Mouse (Mus musculus): ENCODE measurements around the gene Vamp8. TPM values are rescaled to one million over a fixed set of nuclear protein-coding genes. Genes with fewer than 3 reads are reported as not detected.

Gene Vamp8
- polyA plus RNA-seq, 1 experiment from 2014 or later: 69.6 TPM

DNA sequence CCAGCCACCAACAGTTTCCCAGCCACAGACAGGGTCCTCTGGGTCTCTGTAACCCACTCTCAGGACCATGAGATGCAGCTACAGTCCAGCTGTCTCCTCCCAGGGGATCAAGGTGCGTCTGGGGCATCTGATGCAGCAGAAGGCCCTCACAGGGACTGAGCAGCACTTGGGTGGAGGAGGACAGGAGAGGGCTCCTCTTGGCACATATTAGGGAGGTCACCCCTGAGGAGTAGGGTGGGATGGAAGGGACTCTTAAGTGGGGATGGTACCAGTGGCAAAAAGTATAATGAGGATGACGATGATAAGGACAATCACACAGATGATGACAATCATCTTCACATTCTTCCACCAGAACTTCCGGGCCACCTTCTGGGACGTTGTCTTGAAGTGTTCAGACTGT lies 5.2 kb downstream of the Vamp8 start:
- H3K4me2 ChIP-seq (ENCODE audit: low read depth, low read length): no peak overlapping the region
- H3K27ac ChIP-seq (replicated peaks; ENCODE audit: low read depth, low read length): no peak overlapping the region
- H3K4me3 ChIP-seq (ENCODE audit: low read depth, low read length): no peak overlapping the region
- WGBS: 79% methylated on average over 4 of the region's 4 CpGs
- DNase-seq (ENCODE audit: low spot score) (no peak), ATAC-seq (replicated peaks; ENCODE audit: insufficient number of reproducible peaks, low FRiP score, low TSS enrichment, low read depth) (no peak)
- H3K4me1 ChIP-seq (ENCODE audit: control insufficient read depth, insufficient read depth, low read length): no peaks in the 10 kb centered on the region; the same call in 1 of the 2 replicates
- H3K36me3 ChIP-seq (replicated peaks; ENCODE audit: control insufficient read depth, insufficient read depth, low read depth, low read length): no peaks in the 10 kb centered on the region
- H3K9me3 ChIP-seq (replicated peaks; ENCODE audit: control insufficient read depth, low read length): no peaks in the 10 kb centered on the region
- 0 out of 2 replicates have a peak, but pooled peaks cover 2% of the 10 kb centered on the region for H3K27me3 ChIP-seq (ENCODE audit: control insufficient read depth, insufficient read depth, low read length)
- H3K9ac ChIP-seq (replicated peaks; ENCODE audit: low read length): no peak overlapping the region

GRCm38 (mm10) chr6:72383952-72384351 lies 6.6 kb downstream of the Vamp8 start:
- 93% methylated on average over 7 of the region's 7 CpGs for WGBS
- H3K4me2 ChIP-seq (ENCODE audit: low read depth, low read length): no peak overlapping the region

GRCm38 (mm10) chr6:72383142-72383820 lies 7.2 kb downstream of the Vamp8 start:
- Histone ChIP-seq H3K4me1 (ENCODE audit: control insufficient read depth, insufficient read depth, low read length) (no peaks in the 10 kb centered on the region; the same call in 1 of the 2 replicates), H3K36me3 (replicated peaks; ENCODE audit: control insufficient read depth, insufficient read depth, low read depth, low read length) (no peaks in the 10 kb centered on the region), H3K9ac (replicated peaks; ENCODE audit: low read length) (no peak overlapping the region), H3K27me3 (ENCODE audit: control insufficient read depth, insufficient read depth, low read length) (peaks cover 5% of the 10 kb centered on the region; the same call in 1 of the 2 replicates), H3K9me3 (replicated peaks; ENCODE audit: control insufficient read depth, low read length) (no peaks in the 10 kb centered on the region), H3K27ac (replicated peaks; ENCODE audit: low read depth, low read length) (no peak overlapping the region), H3K4me2 (ENCODE audit: low read depth, low read length) (no peak overlapping the region), H3K4me3 (ENCODE audit: low read depth, low read length) (no peak overlapping the region)
- no peak for DNase-seq (ENCODE audit: low spot score)
- no peak for ATAC-seq (replicated peaks; ENCODE audit: insufficient number of reproducible peaks, low FRiP score, low TSS enrichment, low read depth)
- WGBS: 83% methylated on average over 6 of the region's 6 CpGs

More at GRCm38 (mm10) chr6:72383952-72384351, 6.6 kb downstream of the Vamp8 start:
- H3K27me3 ChIP-seq (ENCODE audit: control insufficient read depth, insufficient read depth, low read length): peaks cover 5% of the 10 kb centered on the region; the same call in 1 of the 2 replicates
- H3K4me1 ChIP-seq (ENCODE audit: control insufficient read depth, insufficient read depth, low read length): no peaks in the 10 kb centered on the region; the same call in 1 of the 2 replicates
- no peak overlapping the region for H3K4me3 ChIP-seq (ENCODE audit: low read depth, low read length)
- no peak overlapping the region for H3K27ac ChIP-seq (replicated peaks; ENCODE audit: low read depth, low read length)
- H3K36me3 ChIP-seq (replicated peaks; ENCODE audit: control insufficient read depth, insufficient read depth, low read depth, low read length): no peaks in the 10 kb centered on the region
- no peak for DNase-seq (ENCODE audit: low spot score)
- no peak overlapping the region for H3K9ac ChIP-seq (replicated peaks; ENCODE audit: low read length)
- H3K9me3 ChIP-seq (replicated peaks; ENCODE audit: control insufficient read depth, low read length): no peaks in the 10 kb centered on the region
- no peak for ATAC-seq (replicated peaks; ENCODE audit: insufficient number of reproducible peaks, low FRiP score, low TSS enrichment, low read depth)

DNA sequence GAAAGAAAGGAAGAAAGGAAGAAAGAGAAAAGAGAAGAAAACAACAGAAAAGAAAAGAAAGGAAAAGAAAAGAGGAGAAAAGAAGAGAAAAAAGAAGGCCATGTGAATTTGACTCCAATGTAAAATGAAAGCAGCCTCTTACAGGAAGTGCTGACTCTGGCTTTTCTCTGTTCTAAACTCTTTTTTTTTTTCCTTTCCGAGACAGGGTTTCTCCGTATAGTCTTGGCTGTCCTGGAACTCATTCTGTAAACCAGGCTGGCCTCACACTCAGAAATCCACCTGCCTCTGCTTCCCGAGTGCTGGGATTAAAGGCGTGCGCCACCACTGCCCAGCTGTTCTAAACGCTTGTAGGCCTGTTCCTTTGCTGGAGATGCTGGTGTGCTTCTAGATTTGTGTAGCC lies 8.0 kb downstream of the Vamp8 start:
- no peak overlapping the region for H3K4me3 ChIP-seq (ENCODE audit: low read depth, low read length)
- H3K9ac ChIP-seq (replicated peaks; ENCODE audit: low read length): no peak overlapping the region
- no peak for ATAC-seq (replicated peaks; ENCODE audit: insufficient number of reproducible peaks, low FRiP score, low TSS enrichment, low read depth)
- H3K4me1 ChIP-seq (ENCODE audit: control insufficient read depth, insufficient read depth, low read length): no peaks in the 10 kb centered on the region; the same call in 1 of the 2 replicates
- H3K4me2 ChIP-seq (ENCODE audit: low read depth, low read length): no peak overlapping the region
- no peak for DNase-seq (ENCODE audit: low spot score)
- 76% methylated on average over 6 of the region's 6 CpGs for WGBS
- H3K27ac ChIP-seq (replicated peaks; ENCODE audit: low read depth, low read length): no peak overlapping the region
- H3K9me3 ChIP-seq (replicated peaks; ENCODE audit: control insufficient read depth, low read length): no peaks in the 10 kb centered on the region
- peaks cover 5% of the 10 kb centered on the region; the same call in 1 of the 2 replicates for H3K27me3 ChIP-seq (ENCODE audit: control insufficient read depth, insufficient read depth, low read length)
- no peaks in the 10 kb centered on the region for H3K36me3 ChIP-seq (replicated peaks; ENCODE audit: control insufficient read depth, insufficient read depth, low read depth, low read length)

DNA sequence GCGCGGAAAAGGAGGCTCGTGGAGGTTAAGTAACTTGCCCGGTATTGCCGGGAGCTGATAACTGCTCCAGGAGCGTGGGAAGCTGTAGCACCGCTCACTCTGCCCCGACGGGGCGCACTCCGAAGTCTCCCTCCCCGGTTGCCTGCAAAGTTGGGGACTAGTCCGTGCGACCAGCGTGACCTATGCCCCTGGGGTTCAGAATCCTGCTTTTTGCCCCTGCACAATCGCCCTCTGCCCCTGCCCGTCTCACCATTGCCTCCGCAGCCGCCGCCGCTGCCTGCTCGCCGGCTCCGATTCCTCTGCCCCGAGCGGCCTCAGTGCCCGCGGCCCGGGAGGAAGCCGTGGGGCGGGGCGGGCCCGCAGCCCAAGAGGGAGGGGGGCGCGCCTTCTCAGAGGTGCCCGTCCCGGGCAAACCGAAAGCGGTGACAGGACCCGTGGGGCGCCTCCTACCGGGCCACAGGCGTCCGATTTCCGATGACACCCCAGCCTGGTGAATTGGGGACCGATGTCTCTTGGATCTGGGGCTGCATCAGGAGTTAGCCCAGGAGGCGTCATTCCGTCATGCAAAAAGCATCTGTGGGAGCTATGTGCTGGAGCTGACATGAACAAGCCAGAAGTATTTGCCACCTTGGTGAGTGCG lies 10.3 kb downstream of the Vamp8 start, which contains the start of gene Vamp5:
Vamp5 (minus strand) TSS at position 338 of the 640 bp plus-strand sequence.
- Histone ChIP-seq H3K4me1 (ENCODE audit: control insufficient read depth, insufficient read depth, low read length) (no peaks in the 10 kb centered on the region; the same call in 1 of the 2 replicates), H3K4me2 (ENCODE audit: low read depth, low read length) (peak within 1 kb of the TSS; percentile 84), H3K36me3 (replicated peaks; ENCODE audit: control insufficient read depth, insufficient read depth, low read depth, low read length) (no peaks in the 10 kb centered on the region), H3K4me3 (ENCODE audit: low read depth, low read length) (peak within 1 kb of the TSS; percentile 45), H3K27ac (replicated peaks; ENCODE audit: low read depth, low read length) (peak within 1 kb of the TSS; percentile 35; the same call in 1 of the 2 replicates), H3K27me3 (ENCODE audit: control insufficient read depth, insufficient read depth, low read length) (peaks cover 5% of the 10 kb centered on the region; the same call in 1 of the 2 replicates), H3K9ac (replicated peaks; ENCODE audit: low read length) (peak within 1 kb of the TSS; percentile 63), H3K9me3 (replicated peaks; ENCODE audit: control insufficient read depth, low read length) (no peaks in the 10 kb centered on the region)
- ATAC-seq (replicated peaks; ENCODE audit: insufficient number of reproducible peaks, low FRiP score, low TSS enrichment, low read depth) (peak; percentile 45; the same call in 1 of the 2 replicates), DNase-seq (ENCODE audit: low spot score) (peak; percentile 59)
- WGBS: 2% methylated on average over 49 of the region's 49 CpGs

GRCm38 (mm10) chr6:72379377-72380130 lies 10.9 kb downstream of the Vamp8 start:
- Histone ChIP-seq H3K36me3 (replicated peaks; ENCODE audit: control insufficient read depth, insufficient read depth, low read depth, low read length) (no peaks in the 10 kb centered on the region), H3K9me3 (replicated peaks; ENCODE audit: control insufficient read depth, low read length) (no peaks in the 10 kb centered on the region), H3K4me3 (ENCODE audit: low read depth, low read length) (peak overlapping the region; percentile 45), H3K4me2 (ENCODE audit: low read depth, low read length) (peak overlapping the region; percentile 84), H3K27me3 (ENCODE audit: control insufficient read depth, insufficient read depth, low read length) (peaks cover 5% of the 10 kb centered on the region; the same call in 1 of the 2 replicates), H3K9ac (replicated peaks; ENCODE audit: low read length) (peak overlapping the region; percentile 63), H3K4me1 (ENCODE audit: control insufficient read depth, insufficient read depth, low read length) (no peaks in the 10 kb centered on the region; the same call in 1 of the 2 replicates), H3K27ac (replicated peaks; ENCODE audit: low read depth, low read length) (peak overlapping the region; percentile 35; the same call in 1 of the 2 replicates)
- DNase-seq (ENCODE audit: low spot score): no peak
- no peak for ATAC-seq (replicated peaks; ENCODE audit: insufficient number of reproducible peaks, low FRiP score, low TSS enrichment, low read depth)
- 33% methylated on average over 7 of the region's 7 CpGs for WGBS

- 84% methylated on average over 8 of the region's 8 CpGs for WGBS
Observed at GRCm38 (mm10) chr6:72378510-72379234, 11.8 kb downstream of the Vamp8 start.

More at GRCm38 (mm10) chr6:72378510-72379234, 11.8 kb downstream of the Vamp8 start:
- H3K36me3 ChIP-seq (replicated peaks; ENCODE audit: control insufficient read depth, insufficient read depth, low read depth, low read length): no peaks in the 10 kb centered on the region
- H3K9me3 ChIP-seq (replicated peaks; ENCODE audit: control insufficient read depth, low read length): no peaks in the 10 kb centered on the region
- H3K27me3 ChIP-seq (ENCODE audit: control insufficient read depth, insufficient read depth, low read length): peaks cover 5% of the 10 kb centered on the region; the same call in 1 of the 2 replicates
- H3K4me1 ChIP-seq (ENCODE audit: control insufficient read depth, insufficient read depth, low read length): no peaks in the 10 kb centered on the region; the same call in 1 of the 2 replicates
- no peak overlapping the region for H3K9ac ChIP-seq (replicated peaks; ENCODE audit: low read length)
- DNase-seq (ENCODE audit: low spot score) (no peak), ATAC-seq (replicated peaks; ENCODE audit: insufficient number of reproducible peaks, low FRiP score, low TSS enrichment, low read depth) (no peak)
- no peak overlapping the region for H3K27ac ChIP-seq (replicated peaks; ENCODE audit: low read depth, low read length)
- H3K4me2 ChIP-seq (ENCODE audit: low read depth, low read length): no peak overlapping the region
- no peak overlapping the region for H3K4me3 ChIP-seq (ENCODE audit: low read depth, low read length)

Measured in embryonic facial prominence, embryonic 11.5 days (tissue).